Mouse (Mus musculus) cerebellum, postnatal 36 days (tissue): Measurements from ENCODE around the gene Spaca7.
"Not testable (repeated sequence)": the region's sequence is repeated elsewhere in the genome, so short reads cannot be mapped to it uniquely, and the experiment has no call there.

ENCODE experiments used
- DNase-seq, 2 experiments: peaks; one replicate each; pipeline ENCODE4 v3.0.0; 2021 to 2022; ENCODE audit warnings: mixed read lengths in 2 of 2

The Spaca7 gene

DNA sequence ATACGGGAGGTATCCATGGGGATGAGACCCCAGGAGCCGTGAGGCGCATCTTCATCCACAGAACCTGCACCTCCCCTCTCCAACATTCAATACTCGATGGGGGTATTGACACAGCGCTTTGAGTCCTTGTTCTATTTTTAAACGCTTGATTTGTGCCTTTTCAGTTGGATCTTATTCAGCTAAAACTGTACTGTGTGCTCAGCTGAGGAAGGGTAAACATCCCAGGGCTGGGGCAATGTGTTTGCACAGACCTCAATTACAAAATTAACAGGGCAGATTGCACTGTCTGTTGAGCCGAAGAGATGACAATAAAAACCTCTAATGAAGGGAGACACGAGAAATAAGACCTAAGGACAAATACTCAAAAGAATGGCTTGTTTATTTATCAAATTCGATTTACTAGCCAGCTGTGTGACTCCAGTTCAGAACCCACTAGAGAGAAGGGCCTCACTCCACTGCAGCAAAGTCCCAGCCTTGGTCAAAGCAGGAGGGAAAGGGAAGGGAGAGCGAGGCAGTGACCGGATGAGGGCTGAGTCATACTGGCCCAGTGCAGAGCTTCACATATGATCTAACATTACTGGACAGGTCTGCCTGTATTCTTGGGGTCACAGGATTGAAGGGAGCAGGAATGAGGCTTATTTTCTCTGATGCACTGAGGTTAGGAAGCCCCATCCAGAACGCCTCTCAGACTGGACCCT, 37.1 kb downstream of the Spaca7 start:
- DNase-seq = no peak

DNA sequence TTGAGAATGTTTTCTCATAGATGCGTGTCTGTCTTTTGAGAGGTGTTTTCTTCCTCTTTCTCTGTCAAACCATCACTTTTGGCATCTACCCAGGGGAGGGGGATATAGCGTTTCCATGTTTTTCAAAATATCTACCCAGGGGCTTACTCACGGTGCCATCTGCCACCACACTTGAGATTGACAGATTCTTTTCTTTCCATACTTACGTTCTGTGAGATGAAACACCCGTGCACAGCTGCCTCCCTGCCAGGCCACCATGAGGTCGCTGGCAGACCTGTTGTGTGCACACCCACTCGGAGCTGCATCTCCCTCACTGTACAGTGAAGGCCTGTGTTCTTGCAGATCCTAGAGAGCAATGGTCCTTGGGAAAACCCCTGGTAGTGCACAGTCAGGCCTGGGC, 40.4 kb downstream of the Spaca7 start:
- DNase-seq = no peak

DNA sequence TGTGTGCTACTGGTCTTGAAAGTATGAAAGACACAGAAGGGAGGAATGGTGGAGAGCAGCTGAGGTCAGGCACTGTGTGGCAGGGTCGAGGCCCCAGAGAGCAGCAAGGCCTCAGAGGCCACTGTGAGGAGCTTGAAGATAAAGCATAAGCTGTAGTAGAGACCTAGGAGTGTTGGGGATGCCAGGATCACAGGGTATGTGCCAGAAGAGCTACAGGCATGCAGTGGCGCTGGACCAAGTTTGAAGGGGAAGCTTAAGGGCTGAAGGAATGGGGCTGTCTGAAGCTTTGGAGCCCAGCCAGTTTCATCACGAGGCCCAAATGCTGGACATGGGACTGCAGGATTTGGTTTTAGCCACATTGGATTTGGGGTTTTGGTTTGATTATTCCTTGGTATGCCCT, 44.5 kb downstream of the Spaca7 start:
- DNase-seq = not testable (repeated sequence)

DNA sequence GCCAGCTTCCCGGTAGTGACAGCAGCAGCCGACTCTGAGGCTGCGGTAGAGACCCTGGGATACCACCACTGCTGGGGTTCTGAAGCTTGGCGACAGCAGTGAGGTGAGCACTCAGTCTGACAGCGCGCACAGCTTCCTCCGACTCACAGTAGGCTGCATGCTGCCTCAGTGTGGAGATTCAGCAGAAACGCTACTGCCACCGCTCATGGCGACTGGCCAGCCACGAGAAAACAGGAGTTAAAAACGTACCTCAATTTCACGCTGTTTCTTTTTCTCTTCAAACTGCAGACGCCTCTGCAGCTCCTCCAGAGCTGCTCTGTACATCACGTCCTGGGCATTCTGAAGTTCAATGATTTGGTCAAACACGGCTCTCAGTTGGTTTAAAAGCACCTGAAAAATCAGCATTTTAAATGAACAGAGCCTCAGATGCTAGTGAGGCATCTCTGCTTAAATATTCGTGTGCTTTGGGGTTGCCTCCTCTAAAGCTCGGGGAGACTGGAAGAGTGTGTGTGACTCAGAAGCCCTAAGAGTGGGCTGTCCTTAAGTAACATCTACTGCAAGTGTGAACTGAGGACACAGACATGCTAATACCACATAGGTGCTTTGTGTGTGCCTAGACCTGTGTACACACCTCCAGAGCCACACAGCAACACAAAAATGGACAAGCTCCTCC, 48.9 kb downstream of the Spaca7 start:
- DNase-seq = no peak

DNA sequence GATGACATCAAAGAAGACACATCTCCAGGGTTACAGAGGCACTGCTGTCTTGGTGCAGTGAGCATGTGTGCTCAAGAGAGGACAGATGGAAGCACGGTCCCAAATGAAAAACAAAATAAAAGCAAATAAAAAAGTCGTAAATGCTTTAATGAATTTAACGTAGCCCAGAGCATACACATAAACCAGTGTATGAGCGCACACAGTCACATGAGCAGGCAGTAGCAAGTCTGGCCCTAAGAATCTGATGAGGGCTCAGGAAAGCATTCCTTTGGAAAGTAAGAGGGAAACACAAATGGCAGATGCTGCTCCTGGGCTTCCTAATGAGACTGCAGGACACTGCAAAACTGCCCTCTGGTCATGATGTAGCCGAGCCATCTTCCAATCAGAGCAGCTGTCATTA, 53.1 kb downstream of the Spaca7 start:
- DNase-seq = no peak

DNA sequence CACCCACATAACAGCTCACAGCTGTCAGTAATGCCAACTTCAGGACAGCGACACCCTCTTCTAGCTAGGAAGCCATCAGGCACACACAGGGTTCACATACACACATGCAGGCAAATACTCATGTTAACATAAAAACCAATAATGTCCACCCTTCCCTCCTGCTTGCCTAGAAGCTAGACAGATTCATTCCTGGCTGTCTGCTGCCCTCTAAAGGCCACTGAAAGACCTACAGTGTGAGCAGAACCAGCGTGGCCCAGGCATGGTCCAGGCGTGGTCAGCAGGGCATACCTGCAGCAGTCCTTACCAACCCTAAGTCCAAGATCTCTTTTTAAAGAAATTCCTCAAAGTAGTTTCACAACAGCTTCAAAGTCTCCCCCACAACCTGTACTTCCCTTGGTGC, 56.2 kb downstream of the Spaca7 start:
- peak; percentile 45 to 63 for DNase-seq

DNA sequence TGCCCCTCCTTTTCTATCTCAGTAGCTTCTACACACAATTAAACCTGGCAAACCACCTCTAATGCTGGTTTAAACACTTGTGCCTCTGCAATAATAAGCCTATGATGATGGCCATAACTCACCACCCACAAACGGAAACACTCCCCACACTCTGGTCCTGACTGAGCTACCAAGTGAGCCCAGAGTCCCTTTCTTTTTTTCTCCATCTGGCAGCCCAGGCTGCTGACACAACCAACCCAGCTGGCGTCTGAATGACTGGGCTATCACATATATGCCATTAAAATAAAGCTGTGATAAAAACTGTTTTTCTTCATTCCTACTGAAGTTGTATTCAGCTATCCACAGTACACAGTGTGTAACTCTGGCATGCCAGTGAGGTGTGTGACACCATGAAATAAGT, 62.5 kb downstream of the Spaca7 start:
- no peak for DNase-seq

DNA sequence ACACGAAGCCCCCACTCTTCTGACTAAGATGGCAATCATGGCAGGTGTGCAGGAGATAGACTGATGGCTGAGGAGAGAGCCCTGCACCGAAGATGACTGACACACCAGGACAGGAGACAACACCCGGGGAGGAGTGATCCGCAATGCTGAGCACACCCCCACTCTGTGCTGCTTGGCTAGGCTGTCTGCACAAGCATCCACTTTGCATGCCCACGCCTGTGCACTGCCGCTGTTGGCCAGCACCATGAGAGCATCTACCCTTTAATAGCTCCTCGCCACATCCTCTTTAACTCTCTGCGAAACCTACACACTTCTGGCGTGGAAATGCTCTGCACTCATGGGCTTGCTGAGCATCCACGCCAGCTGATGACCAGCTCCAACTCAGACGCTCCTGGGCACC, 65.6 kb downstream of the Spaca7 start:
- DNase-seq = no peak

DNA sequence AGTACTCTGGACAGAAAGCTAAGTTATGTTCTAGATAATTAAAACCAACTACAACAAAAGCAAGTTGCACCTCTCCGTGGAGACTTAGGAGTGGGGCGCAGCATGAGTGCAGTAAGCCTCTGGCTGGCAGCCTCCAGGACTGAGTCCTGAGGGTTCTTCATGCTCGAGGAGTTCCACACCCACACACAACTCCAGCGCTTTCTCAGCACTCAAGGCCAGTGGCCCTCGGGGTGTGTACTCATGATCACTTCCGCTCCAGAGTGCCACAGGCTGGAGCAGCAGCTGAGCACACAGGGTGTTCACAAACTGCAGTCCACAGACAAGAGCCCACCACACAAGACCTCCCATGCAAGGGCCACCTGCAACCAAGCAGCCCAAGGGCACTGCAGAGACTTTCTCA, 68.7 kb downstream of the Spaca7 start:
- no peak for DNase-seq

DNA sequence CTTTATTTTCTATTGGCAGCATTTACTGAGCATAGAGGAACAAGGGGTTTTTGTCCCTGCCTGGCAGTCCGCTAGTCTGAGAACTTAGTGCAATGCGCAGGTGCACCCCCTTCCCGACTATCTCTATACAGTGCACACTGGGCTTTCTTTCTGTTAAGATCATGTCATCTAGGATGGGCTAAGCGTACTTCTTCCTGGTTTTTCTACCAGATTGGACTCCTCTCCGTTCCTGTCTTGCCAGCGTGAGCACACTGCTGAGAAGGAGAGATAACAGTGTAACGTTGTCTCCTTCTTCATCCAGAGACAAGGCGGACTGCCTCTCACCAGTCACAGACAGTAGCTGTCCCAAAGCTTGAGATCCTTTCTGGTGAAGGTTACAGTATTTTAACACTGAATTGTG, 71.5 kb downstream of the Spaca7 start:
- no peak for DNase-seq

DNA sequence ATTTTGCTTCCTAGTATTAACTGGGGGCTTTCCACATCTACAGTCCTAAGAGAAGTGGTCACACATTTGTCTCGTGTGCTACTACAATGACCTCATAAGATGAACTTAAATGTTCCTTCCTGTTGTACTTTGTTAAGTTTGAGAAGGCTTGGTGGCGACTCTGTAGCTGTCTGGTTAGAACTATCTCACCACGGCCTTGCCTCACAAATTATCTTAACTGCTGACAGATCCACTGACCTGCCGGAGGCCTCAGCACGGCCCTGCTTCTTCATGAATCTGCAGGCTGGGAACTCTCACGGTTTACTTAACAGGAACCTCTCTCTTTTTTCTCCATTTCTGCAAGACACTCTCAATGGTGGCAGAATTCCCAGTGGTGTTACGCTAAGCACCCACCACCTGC, 72.1 kb downstream of the Spaca7 start:
- DNase-seq = no peak

DNA sequence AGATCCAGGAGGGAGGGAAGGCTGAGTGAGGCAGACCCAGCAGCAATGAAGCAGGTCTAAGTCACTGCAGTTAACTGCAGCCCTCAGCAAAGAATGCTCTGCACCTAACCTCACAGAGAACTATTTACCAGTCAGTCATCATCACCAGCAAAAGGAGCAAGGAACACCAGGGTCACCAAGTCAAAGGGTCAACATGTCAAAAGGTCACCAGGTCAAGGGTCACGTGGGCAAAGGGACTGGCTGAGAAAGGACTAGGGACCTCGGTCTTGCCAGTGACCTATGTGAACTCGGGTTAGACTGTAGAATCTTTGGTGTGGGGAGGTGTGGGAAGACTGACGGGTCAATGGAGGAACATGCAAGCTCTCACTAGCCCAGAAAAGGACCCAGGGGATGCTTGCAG, 73.7 kb downstream of the Spaca7 start:
- no peak for DNase-seq

DNA sequence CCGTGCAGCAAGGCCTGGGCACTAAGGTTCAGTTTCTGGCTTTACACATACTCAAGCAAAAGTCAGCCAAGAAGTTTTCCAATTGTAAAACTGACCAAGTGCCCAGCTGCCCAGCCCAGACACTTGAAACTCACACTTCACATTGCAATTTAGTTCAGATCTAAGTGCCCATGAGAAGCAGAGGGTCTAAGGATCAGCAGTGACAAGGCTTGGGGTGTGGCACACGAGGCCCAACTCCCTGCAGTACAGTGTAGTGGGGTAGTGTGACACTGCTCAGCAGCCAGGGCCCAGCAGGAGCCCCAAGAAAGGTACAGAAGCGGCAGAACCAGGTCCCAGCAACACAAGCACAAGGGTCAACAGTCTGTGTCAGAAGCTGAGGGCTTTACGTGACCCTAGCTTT, 76.1 kb downstream of the Spaca7 start:
- DNase-seq = no peak
